Mouse (Mus musculus): ENCODE results near the gene Faim2.

Gene Faim2

DNA sequence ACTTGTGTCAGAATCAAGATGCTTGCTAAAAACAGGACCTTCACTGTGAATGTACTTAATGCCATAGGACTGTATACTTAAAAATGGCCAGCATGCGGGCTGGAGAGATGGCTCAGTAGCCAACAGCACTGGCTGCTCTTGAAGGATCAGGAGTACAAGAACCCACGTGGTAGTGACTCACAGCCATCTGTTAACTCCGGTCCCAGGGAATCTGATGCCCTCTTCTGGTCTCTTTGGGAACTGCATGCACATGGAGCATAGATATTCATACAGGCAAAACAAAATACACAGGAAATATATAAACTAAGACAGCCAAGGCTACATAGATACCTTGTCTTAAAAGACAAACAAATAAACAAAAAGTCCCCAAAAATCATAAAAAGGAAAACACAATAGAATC, 58.9 kb downstream of the Faim2 start:
- CTCF ChIA-PET = no interaction called here

DNA sequence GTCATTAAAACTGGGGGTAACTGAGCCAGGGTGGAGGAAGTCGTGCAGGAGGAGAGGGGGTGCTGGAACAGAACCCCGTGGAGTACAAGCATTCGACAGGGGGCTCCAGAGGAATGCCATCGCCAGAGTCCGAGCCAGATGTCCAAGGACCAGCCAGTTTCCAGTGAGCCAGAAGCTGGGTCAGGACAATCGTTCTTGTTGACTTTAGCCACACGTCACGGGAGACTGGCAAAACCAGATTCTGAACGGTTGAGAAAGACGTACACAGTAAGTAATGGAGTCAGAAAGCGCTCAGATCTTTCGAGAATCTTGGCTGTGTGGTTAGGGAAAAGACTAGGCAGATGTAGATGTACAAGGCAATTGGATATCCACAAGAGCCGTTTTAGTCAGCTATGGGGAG, 64.8 kb downstream of the Faim2 start:
- CTCF ChIA-PET = no interaction called here

- CTCF ChIA-PET = interaction anchor here (0.6 to 1.0 kb wide), 2 partner anchors 12 to 21 kb away, joined by 3 to 6 read pairs; no protein-coding TSS in a partner anchor
Observed at GRCm38 (mm10) chr15:99457606-99458401, 70.2 kb downstream of the Faim2 start, which contains the start of gene Nckap5l. Nckap5l (minus strand) TSS chr15:99457748.

DNA sequence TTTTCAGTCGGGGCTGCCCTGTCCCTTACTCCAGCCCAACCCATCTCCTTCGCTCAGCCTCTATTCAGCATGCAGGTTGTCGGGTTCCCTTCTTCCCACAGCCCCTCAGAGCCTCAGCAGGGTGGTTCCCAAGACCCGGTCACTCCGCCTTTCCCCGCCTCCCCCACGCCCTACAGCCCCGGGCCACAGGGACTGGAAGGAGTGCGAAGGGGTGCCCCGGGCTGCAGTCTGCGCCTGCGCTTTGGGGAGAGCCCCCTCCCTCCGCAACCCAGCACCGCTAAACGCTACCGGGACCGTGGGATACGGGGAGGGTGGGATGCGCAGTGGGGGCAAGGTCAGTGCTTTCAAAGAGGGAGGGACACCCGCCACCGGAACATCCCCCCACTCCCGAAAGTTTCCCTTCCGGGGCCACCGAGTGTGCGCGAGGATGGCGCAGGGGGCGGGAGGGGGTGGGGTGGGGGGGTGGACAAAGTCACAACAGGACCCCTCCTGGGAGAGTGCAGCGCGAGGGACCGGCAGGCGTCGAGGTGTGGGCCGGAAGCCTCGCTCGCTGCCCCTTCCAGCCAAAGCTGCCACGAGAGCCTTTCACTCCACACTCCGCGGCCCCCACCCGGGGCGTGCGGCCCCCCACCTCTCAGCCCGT, 70.9 kb downstream of the Faim2 start:
- CTCF ChIA-PET = interaction anchor here (0.6 to 1.0 kb wide), 2 partner anchors 13 to 20 kb away, joined by 3 to 6 read pairs; no protein-coding TSS in a partner anchor

- CTCF ChIA-PET = no interaction called here
Observed at GRCm38 (mm10) chr15:99456338-99456962, 71.5 kb downstream of the Faim2 start.

- CTCF ChIA-PET = no interaction called here
Observed at GRCm38 (mm10) chr15:99455415-99455814, 72.5 kb downstream of the Faim2 start.

DNA sequence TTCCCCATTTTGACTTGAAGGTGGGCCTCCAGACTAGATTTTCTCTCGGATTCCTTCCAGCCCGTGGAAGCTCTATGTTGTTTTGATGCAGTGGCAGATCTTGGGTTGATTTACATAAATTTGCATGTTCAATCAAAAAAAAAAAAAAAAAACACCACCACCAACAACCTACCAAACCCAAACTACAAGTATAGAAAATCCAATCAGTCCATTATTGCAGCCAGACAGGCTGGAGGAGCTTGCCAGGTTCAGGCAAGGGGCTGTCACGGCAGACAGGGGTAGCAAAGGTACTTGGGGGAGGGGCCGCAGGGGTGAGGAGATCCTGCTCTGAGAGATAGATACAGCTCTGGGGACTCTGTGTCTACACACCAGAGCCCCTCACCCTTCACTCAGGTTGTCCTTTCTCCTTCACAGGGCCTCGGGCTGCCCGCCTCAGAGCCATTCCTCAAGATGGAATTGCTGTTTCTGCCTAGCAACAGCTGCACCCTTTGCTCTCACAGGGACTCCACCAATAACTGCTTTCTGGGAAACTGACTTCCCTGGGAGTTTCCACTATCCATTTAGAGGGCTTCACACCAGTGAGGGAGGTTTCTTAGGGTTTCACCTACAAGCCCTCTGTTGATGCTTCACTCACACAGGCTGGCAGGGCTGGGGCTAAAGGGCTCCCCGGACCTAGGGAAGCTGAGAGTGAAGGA, 73.2 kb downstream of the Faim2 start:
- CTCF ChIA-PET = interaction anchor here (0.6 to 0.7 kb wide), 2 partner anchors 11 to 16 kb away, joined by 4 to 7 read pairs; no protein-coding TSS in a partner anchor

DNA sequence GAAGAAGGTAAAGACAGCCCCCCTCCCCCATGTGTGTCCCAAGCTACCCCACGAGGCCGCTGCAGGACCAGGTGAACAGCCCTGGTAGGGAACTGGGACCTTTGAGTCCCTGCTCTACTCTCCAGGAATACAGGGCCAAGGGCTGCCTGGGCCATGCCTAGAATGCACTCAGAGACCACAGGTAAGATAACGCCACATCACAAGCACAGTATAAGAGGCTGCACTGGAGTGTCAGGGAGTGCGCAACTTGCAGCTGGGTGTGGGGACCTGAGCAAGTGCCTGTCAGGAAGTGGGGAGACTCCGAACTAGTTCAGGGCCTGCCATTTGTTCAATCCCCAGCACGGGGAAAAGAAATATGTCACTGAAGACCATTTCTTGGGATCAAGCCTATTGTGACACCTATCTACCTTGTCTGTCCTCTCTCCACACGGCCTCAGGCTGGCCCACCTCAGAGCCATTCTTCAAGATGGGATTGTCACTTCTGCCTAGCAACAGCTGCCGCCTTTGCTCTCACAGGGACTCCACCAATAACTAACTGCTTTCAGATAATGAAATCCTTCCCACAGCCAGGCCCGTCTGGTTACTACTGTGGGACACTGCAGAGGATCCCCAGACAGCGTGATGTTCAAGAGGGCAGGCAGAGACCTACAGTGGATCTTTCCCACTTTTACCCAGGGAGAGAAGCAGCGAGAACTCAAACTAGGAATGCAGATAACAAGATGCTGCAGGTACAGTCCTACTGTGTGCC, 74.6 kb downstream of the Faim2 start:
- CTCF ChIA-PET = no interaction called here

- CTCF ChIA-PET = no interaction called here
Observed at GRCm38 (mm10) chr15:99449751-99450280, 78.1 kb downstream of the Faim2 start.

DNA sequence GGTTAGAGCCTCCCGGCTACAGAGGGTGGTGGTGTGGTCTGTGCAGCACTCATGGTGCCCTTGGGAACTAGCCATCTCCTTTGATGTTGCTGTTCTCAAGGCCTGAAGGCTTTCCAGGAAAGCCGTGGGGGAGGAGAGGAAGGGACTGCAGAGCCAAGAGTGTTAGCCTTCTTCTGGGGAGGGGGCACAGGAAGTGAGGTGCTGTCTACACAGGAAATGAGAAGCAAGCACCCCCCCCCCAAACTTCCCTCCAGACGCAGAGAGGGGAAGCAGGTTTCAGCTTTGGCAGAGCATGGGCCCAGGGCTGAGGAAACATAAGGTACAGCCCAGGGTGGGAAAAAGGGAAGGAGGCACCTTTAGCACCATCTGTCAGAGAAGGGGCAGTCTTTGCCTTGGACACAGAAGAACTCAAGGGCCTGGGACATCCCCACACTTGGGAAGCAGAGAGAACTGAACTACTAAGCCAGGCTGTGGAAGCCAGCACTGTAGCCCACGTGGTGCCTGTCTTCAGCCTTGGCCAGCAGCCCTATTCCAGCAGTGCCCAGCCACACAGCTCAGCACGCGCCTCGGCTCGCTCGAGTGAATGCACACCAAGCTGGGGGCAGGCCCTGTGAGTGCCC, 78.7 kb downstream of the Faim2 start:
- CTCF ChIA-PET = no interaction called here

Measured in spleen, embryonic (tissue).